Mouse (Mus musculus): Measurements from ENCODE around the gene Ran.

GRCm38 (mm10) chr5:129045641-129046580 is 26.0 kb downstream of the Ran start:
- TF ChIP-seq POLR2A (IDR thresholded peaks at IDR 0.05; ENCODE audit: insufficient read depth, low read depth, low read length): no peak
- TF ChIP-seq CTCF (IDR thresholded peaks at IDR 0.05): no peak
